Mouse (Mus musculus) ES-E14 (cell line): Measurements from ENCODE around the gene Psmg4. TPM values are rescaled to one million over a fixed set of nuclear protein-coding genes. Genes with fewer than 3 reads are reported as not detected.
A peak's percentile ranks its signal among the peaks of the same experiment; 100 is the strongest.

Experiments
- DNase-seq: peaks from one replicate; pipeline ENCODE4 v3.0.0-alpha.2; 2013; ENCODE audit warnings: low read depth, low spot score
- H3K27ac ChIP-seq: 2 replicates; pipeline ENCODE4 v1.5.1; 2012; ENCODE audit warnings: low read depth, mild to moderate bottlenecking, low read length, moderate library complexity, mixed read lengths; ENCODE audit not compliant: poor library complexity, insufficient read depth, severe bottlenecking
- H3K36me3 ChIP-seq: 2 replicates; pipeline ENCODE4 v1.6.1; 2012; ENCODE audit warnings: mild to moderate bottlenecking, low read length, moderate library complexity, mixed read lengths; ENCODE audit not compliant: control insufficient read depth, poor library complexity, insufficient read depth, severe bottlenecking
- H3K4me1 ChIP-seq, 2 experiments: fragments of 150-350 bp in 1 of 2; sonication (generic) in 1 of 2; 2 replicates each; pipeline ENCODE4 v1.6.1; 2012; ENCODE audit warnings: low read length in 2 of 2, mild to moderate bottlenecking in 1 of 2, mixed read lengths in 1 of 2; ENCODE audit not compliant: control insufficient read depth in 2 of 2, insufficient read depth in 2 of 2, poor library complexity in 1 of 2
- H3K4me3 ChIP-seq, 2 experiments: fragments of 150-350 bp in 1 of 2; sonication (generic) in 1 of 2; 2 replicates each; pipeline ENCODE4 v1.5.1; 2012; ENCODE audit warnings: low read length in 2 of 2, low read depth in 1 of 2, mild to moderate bottlenecking in 1 of 2, mixed read lengths in 1 of 2; ENCODE audit not compliant: insufficient read depth in 1 of 2, poor library complexity in 1 of 2, severe bottlenecking in 1 of 2
- H3K9ac ChIP-seq: 2 replicates; pipeline ENCODE4 v1.6.1; 2012; ENCODE audit warnings: low read depth, mild to moderate bottlenecking, low read length, mixed read lengths; ENCODE audit not compliant: poor library complexity, insufficient read depth, severe bottlenecking
- H3K9me3 ChIP-seq: fragments of 150-350 bp; sonication (generic); 2 replicates; pipeline ENCODE4 v1.6.1; 2012; ENCODE audit warnings: low read depth, mild to moderate bottlenecking, low read length; ENCODE audit not compliant: control insufficient read depth, insufficient read depth
- CHD2 ChIP-seq: IDR thresholded peaks from 2 replicates; pipeline ENCODE4 v1.6.1; 2014; ENCODE audit warnings: mild to moderate bottlenecking, low read depth, low read length, inconsistent platforms
- HCFC1 ChIP-seq: IDR thresholded peaks from 2 replicates; pipeline ENCODE4 v1.6.1; 2012; ENCODE audit warnings: low read length, inconsistent platforms, borderline replicate concordance; ENCODE audit not compliant: insufficient read depth
- MAFK ChIP-seq: IDR thresholded peaks from 2 replicates; pipeline ENCODE4 v1.6.1; 2014; ENCODE audit warnings: mild to moderate bottlenecking, low read depth, low read length, inconsistent platforms; ENCODE audit not compliant: insufficient read depth
- ZC3H11A ChIP-seq: IDR thresholded peaks from 2 replicates; pipeline ENCODE4 v1.6.1; 2012; ENCODE audit warnings: low read depth, mild to moderate bottlenecking, inconsistent platforms, low read length, borderline replicate concordance
- ZNF384 ChIP-seq: IDR thresholded peaks from 2 replicates; pipeline ENCODE4 v1.6.1; 2012; ENCODE audit warnings: low read depth, low read length, inconsistent platforms
- in situ Hi-C, 2 experiments: fragments of 600-800 bp; cut with MboI; formaldehyde crosslinking; loops; one replicate each; pipeline ENCODE4 v1.15.1; 2025; ENCODE audit warnings: low sequenced_read_pairs in 2 of 2, inconsistent platforms in 1 of 2; ENCODE audit not compliant: unreplicated experiment in 2 of 2
- total RNA-seq: library from RNA; depleted of rRNA; stranded (reverse); fragments of 300-350 nt; gene quantifications from 2 replicates; pipeline ENCODE4 v1.2.3, GENCODE M21; 2012

Psmg4 gene
- total RNA-seq, 1 experiment: 80.1 TPM

DNA sequence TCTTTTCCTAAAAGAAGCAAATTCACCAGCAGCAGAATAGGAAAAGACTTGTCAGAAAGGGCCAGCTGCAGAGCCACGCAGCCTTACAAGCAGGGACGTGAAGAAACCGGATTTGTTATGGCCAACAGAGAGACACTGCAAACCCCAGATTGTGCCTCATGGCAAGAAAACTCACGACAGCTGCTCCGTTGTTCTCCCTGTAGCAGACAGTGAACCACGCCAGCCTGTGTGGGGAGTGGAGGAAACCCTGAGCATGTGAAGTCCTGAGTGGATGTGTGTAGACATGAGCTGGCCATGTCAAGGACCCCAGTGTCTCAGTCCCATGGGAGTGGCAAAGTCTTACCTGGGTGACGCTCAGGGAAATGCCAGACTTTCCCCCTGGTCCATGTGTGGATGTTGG is 26.2 kb upstream of the Psmg4 start:
- in situ Hi-C loops: no loop called here
- no peaks in the 10 kb centered on the region for H3K36me3 ChIP-seq
- H3K4me3 ChIP-seq: no peak overlapping the region
- no peak for DNase-seq
- TF ChIP-seq CHD2: no peak
- no peak for TF ChIP-seq ZNF384
- TF ChIP-seq ZC3H11A: no peak
- TF ChIP-seq MAFK: no peak
- no peak for TF ChIP-seq HCFC1
- H3K9me3 ChIP-seq: no peaks in the 10 kb centered on the region
- H3K4me1 ChIP-seq: peaks cover 5 to 13% of the 10 kb centered on the region in 2 experiments; a peak in 3 of 4 replicates
- H3K9ac ChIP-seq: no peak overlapping the region
- H3K27ac ChIP-seq: no peak overlapping the region

DNA sequence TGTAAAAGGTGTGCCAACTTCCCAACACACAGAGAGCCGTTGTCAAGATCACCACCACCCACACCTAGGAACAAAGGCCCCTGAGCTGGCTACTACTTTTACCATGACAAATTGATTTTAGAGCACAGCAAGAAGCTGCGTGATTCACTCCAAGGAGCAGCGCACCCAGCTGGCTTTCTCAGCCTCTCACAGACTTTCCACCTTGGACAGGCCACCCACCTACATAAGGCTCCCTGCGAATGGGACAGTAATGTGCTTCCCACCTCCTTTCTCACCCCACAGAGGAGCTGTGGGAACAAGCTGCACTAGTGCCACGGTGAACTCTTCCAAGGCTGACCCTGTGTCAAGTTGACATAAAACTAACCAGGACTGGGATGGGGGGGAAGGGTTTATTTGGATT is 19.4 kb upstream of the Psmg4 start:
- no peak for DNase-seq
- peaks cover 4 to 8% of the 10 kb centered on the region in 2 experiments; a peak in 3 of 4 replicates for H3K4me1 ChIP-seq
- no peaks in the 10 kb centered on the region for H3K36me3 ChIP-seq
- no peak overlapping the region for H3K4me3 ChIP-seq
- TF ChIP-seq HCFC1: no peak
- no peak for TF ChIP-seq ZC3H11A
- TF ChIP-seq ZNF384: no peak
- no peak for TF ChIP-seq CHD2
- TF ChIP-seq MAFK: no peak
- no peaks in the 10 kb centered on the region for H3K9me3 ChIP-seq
- in situ Hi-C loops: no loop called here
- no peak overlapping the region for H3K27ac ChIP-seq
- no peak overlapping the region for H3K9ac ChIP-seq

DNA sequence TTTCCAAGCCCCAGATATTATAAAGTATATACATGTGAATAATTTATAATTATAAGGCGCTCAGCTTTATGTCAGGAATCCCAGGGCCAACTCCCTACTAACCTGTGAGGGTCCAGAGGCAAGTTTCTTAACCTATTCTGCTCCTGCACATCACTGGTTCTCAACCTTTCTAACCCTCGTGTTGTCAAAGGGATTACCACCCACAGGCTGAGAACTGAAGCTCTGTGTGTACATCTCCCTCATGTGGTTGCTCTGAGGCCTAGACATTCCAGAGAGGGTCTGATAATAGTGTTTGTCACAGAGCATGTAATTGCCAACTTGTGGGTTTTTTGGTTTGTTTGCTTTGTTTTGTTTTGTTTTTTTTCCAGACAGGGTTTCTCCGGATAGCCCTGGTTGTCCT is 15.8 kb upstream of the Psmg4 start:
- in situ Hi-C loops: no loop called here
- Histone ChIP-seq H3K27ac (no peak overlapping the region), H3K36me3 (no peaks in the 10 kb centered on the region)

DNA sequence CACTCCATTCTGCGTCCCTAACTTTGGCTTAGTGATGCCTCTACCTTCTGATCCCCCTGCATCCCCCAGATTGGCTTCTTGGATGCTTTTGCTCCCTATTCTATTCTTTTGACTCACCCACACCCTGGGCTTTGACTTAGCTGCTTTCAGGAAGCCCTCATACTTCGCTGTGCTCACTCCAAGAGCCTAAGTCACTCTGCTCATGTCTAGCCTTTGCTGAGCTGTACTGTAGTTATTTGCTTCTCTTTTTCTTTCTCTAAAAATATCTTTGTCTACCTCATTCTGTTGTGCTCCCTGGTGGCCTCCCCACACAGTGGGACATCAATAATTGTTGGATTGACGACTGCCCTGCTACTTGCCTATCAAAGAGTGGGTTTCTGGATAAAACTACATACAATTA is 14.6 kb upstream of the Psmg4 start:
- TF ChIP-seq HCFC1 (no peak), ZNF384 (no peak), CHD2 (no peak), ZC3H11A (no peak), MAFK (no peak)
- no peak overlapping the region for H3K9ac ChIP-seq
- H3K27ac ChIP-seq: no peak overlapping the region

More for the DNA sequence above, 15.8 kb upstream of the Psmg4 start:
- peaks cover 16 to 19% of the 10 kb centered on the region in 2 experiments for H3K4me1 ChIP-seq
- no peak overlapping the region for H3K4me3 ChIP-seq
- TF ChIP-seq MAFK (no peak), ZC3H11A (no peak), ZNF384 (no peak), CHD2 (no peak), HCFC1 (no peak)
- H3K9ac ChIP-seq: no peak overlapping the region
- no peaks in the 10 kb centered on the region for H3K9me3 ChIP-seq
- no peak for DNase-seq

More for the DNA sequence above, 14.6 kb upstream of the Psmg4 start:
- in situ Hi-C loops: no loop called here
- Histone ChIP-seq H3K4me1 (peaks cover 19 to 24% of the 10 kb centered on the region in 2 experiments), H3K9me3 (no peaks in the 10 kb centered on the region), H3K4me3 (0 out of 4 replicates have a peak overlapping the region, but pooled peaks of 1 of the 2 experiments have one; percentile 74), H3K36me3 (no peaks in the 10 kb centered on the region)
- DNase-seq: no peak
